Mouse (Mus musculus) lung, postnatal 0 days (tissue): ENCODE measurements around the gene Lsm4.

Experiments
- CTCF ChIP-seq: IDR thresholded peaks from 2 replicates; pipeline ENCODE4 v1.5.1; 2016; ENCODE audit warnings: antibody characterized with exemption, mild to moderate bottlenecking
- EP300 ChIP-seq: IDR thresholded peaks from 2 replicates; pipeline ENCODE4 v1.6.1; 2016; ENCODE audit warnings: antibody characterized with exemption, mild to moderate bottlenecking, control low read depth

- peak; percentile 95 for TF ChIP-seq CTCF
- TF ChIP-seq EP300 = no peak
Observed at GRCm38 (mm10) chr8:70718297-70718696, 45.2 kb downstream of the Lsm4 start, which contains the start of gene Gm3336.
